22 mouse cellular contexts compared by ENCODE assay signal in the genomic region with DNA sequence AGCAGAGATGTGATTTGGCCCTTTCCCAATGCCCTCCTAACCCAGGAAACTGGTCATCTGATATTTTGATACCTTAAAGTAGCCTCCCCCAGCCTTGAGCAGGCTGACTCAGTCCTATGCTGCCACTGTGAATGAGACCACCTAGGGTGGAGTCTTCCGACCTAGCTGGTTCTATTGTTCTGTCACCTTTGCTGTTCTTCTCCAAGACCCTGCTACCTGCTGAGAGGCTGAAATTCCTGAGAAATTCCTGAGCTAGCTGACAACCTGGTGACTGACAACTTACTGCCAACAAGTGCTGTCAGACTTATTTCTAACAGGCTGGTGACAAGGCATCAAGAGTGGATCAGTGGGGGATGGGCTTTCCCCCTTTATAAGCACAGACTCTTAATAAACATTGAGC. TPM values are rescaled to one million over a fixed set of nuclear protein-coding genes. Genes with fewer than 3 reads are reported as not detected.
"Had no signal": no experiment of that assay in that cellular context is flagged by ENCODE, and none has a peak within 500 bp of the region (broad histone marks: within the 10 kb centered on the region; RNA-seq: fewer than 3 reads in every experiment).

No protein-coding gene starts in this region.

- H3K9me3 ChIP-seq: lung, embryonic 15.5 days; midbrain, embryonic 12.5 days; neural tube, embryonic 12.5 days; stomach, embryonic 15.5 days had no signal

- H3K36me3 ChIP-seq: lung, embryonic 15.5 days; midbrain, embryonic 12.5 days; neural tube, embryonic 12.5 days; stomach, embryonic 15.5 days had no signal

- H3K27ac ChIP-seq: lung, embryonic 15.5 days; macrophage; midbrain, embryonic 12.5 days; neural tube, embryonic 12.5 days; stomach, embryonic 15.5 days; stomach, postnatal 0 days had no signal

- H3K27me3 ChIP-seq: lung, embryonic 15.5 days; midbrain, embryonic 12.5 days; neural tube, embryonic 12.5 days; stomach, embryonic 15.5 days had no signal

- DNase-seq: liver, postnatal 0 days; lung, adult 2 months; lung, postnatal 14 days; lung, postnatal 36 days; midbrain, embryonic 14.5 days; right cerebral cortex, postnatal 14 days; thymus, adult 2 months; thymus, postnatal 25 days; thymus, postnatal 4 days had no signal

- H3K4me3 ChIP-seq: lung, embryonic 15.5 days; megakaryocyte, embryonic 14.5 days; midbrain, embryonic 12.5 days; myocyte; neural tube, embryonic 12.5 days; stomach, embryonic 15.5 days had no signal

- H3K4me1 ChIP-seq: lung, embryonic 15.5 days; midbrain, embryonic 12.5 days; neural tube, embryonic 12.5 days; stomach, embryonic 15.5 days had no signal

RNA-seq across cellular contexts. Expression of gene Nat8f6, which starts 2.4 kb away (rescaled TPM):
- total RNA-seq: megakaryocyte progenitor cell, adult 5-6 weeks; neutrophil, adult 5-6 weeks had no signal
- polyA plus RNA-seq: liver, postnatal 0 days; lung, embryonic 15.5 days; lung, postnatal 0 days; macrophage; midbrain, embryonic 12.5 days; midbrain, embryonic 14.5 days; midbrain, embryonic 16.5 days; myocyte; neural tube, embryonic 12.5 days; neural tube, embryonic 14.5 days; stomach, embryonic 15.5 days; stomach, postnatal 0 days had no signal

RNA-seq across cellular contexts. Expression of gene Nat8f5, which starts 2.4 kb away (rescaled TPM):
- total RNA-seq: megakaryocyte progenitor cell, adult 5-6 weeks; neutrophil, adult 5-6 weeks had no signal
- polyA plus RNA-seq: liver, postnatal 0 days; lung, adult 2 months; lung, embryonic 15.5 days; lung, postnatal 0 days; macrophage; midbrain, embryonic 12.5 days; midbrain, embryonic 14.5 days; myocyte; neural tube, embryonic 12.5 days; neural tube, embryonic 14.5 days; stomach, embryonic 15.5 days had no signal

RNA-seq across cellular contexts. Expression of gene Nat8, which starts 13.5 kb away (rescaled TPM):
- total RNA-seq: megakaryocyte progenitor cell, adult 5-6 weeks; neutrophil, adult 5-6 weeks had no signal
- polyA plus RNA-seq: liver, postnatal 0 days; lung, embryonic 15.5 days; lung, postnatal 0 days; macrophage; midbrain, embryonic 12.5 days; midbrain, embryonic 14.5 days; myocyte; neural tube, embryonic 12.5 days; neural tube, embryonic 14.5 days; stomach, postnatal 0 days had no signal

RNA-seq across cellular contexts. Expression of gene Nat8f2, which starts 50.6 kb away (rescaled TPM):
- total RNA-seq: megakaryocyte progenitor cell, adult 5-6 weeks; neutrophil, adult 5-6 weeks had no signal
- polyA plus RNA-seq: lung, postnatal 0 days; macrophage; midbrain, embryonic 12.5 days; midbrain, embryonic 14.5 days; myocyte; neural tube, embryonic 12.5 days; neural tube, embryonic 14.5 days; stomach, postnatal 0 days had no signal

RNA-seq across cellular contexts. Expression of gene Nat8f3, which starts 52.8 kb away (rescaled TPM):
- total RNA-seq: megakaryocyte progenitor cell, adult 5-6 weeks; neutrophil, adult 5-6 weeks had no signal
- polyA plus RNA-seq: liver, postnatal 0 days; lung, embryonic 15.5 days; lung, postnatal 0 days; macrophage; myocyte; neural tube, embryonic 12.5 days; stomach, postnatal 0 days; thymus, adult 2 months had no signal
